Mouse (Mus musculus) megakaryocyte progenitor cell, adult 5-6 weeks (primary cell): ENCODE measurements around the gene Fbln1. TPM values are rescaled to one million over a fixed set of nuclear protein-coding genes. Genes with fewer than 3 reads are reported as not detected.
"Not testable (repeated sequence)": the region's sequence is repeated elsewhere in the genome, so short reads cannot be mapped to it uniquely, and the experiment has no call there.

Experiments
- ATAC-seq: replicated peaks from 2 replicates; pipeline ENCODE4 v1.8.0; 2016; ENCODE audit warnings: mild to moderate bottlenecking, moderate TSS enrichment, inconsistent platforms; ENCODE audit not compliant: poor library complexity
- total RNA-seq, 2 experiments: library from RNA; stranded (forward) in 1 of 2; stranded (reverse) in 1 of 2; fragments of 157-497, 149-512 nt in 1 of 2; fragments of 200-1000 nt in 1 of 2; gene quantifications; 2 replicates each; pipeline versions ENCODE4 v1.2.3 to v1.2.4; 2015 to 2017

Fbln1 gene
- total RNA-seq, 2 experiments from 2014 or later, result 0.37 to 0.47 TPM

DNA sequence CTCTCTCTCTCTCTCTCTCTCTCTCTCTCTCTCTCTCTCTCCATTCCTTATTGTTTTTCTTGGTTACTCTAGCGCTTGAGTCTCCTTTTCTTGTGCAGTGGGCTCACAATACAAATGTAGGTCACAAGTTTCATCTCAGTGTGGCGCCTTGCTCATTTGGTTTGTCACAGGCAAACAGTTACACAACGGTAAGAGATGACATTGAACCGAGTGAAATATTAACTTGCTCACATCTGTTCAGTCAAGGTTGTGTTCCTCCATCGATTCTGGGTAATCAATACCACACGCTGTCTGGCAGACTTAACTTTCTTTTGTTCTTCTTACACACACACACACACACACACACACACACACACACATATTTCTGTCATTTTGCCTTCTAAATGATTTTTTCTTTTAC, 124.3 kb downstream of the Fbln1 start:
- ATAC-seq, result no peak

GRCm38 (mm10) chr15:85333511-85333910, 127.8 kb downstream of the Fbln1 start:
- ATAC-seq, result not testable (repeated sequence)

DNA sequence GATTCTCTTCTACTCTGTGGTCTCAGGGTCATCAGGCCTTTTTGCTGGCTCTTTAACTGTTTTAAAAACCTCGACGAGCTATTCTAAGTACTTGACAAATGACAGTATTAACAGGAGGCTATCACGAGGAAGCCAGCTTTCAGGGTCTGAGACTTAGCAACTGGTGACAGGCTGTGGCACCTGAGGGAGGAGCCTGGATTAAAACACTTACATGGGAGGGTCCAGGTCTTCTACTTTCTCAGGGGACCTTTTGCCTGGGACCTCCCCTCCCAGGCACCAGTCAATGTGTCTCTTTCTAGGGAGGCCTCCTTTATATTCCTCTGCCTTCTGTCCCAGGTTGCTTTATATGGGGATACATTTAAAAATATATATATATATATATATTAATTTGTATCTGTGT, 128.5 kb downstream of the Fbln1 start:
- no peak for ATAC-seq

- ATAC-seq, result no peak
Observed at GRCm38 (mm10) chr15:85335671-85336300, 130.0 kb downstream of the Fbln1 start, which contains the start of gene Atxn10. Atxn10 (plus strand) TSS chr15:85336245.

Other genes starting within 250 kb of the Fbln1 start
- gene 5031439G07Rik, start 217.4 kb upstream of the Fbln1 start, total RNA-seq (2015), result 8.0 and 10.0 TPM in 2 replicates
- 11.7 and 17.7 TPM in 2 replicates for gene 5031439G07Rik, start 217.4 kb upstream of the Fbln1 start, total RNA-seq (2017)
- gene Upk3a, start 188.8 kb upstream of the Fbln1 start, total RNA-seq (2015), result not detected in 2 replicates
- not detected in 2 replicates for gene Upk3a, start 188.8 kb upstream of the Fbln1 start, total RNA-seq (2017)
- 12.4 and 12.5 TPM in 2 replicates for gene Fam118a, start 177.0 kb upstream of the Fbln1 start, total RNA-seq (2015)
- gene Fam118a, start 177.0 kb upstream of the Fbln1 start, total RNA-seq (2017), result 10.5 and 20.9 TPM in 2 replicates
- gene Smc1b, start 74.0 kb upstream of the Fbln1 start, total RNA-seq (2015), result not detected in 2 replicates
- gene Smc1b, start 74.0 kb upstream of the Fbln1 start, total RNA-seq (2017), result not detected in 2 replicates
- not detected in 2 replicates for gene Ribc2, start 73.9 kb upstream of the Fbln1 start, total RNA-seq (2015)
- not detected in 2 replicates for gene Ribc2, start 73.9 kb upstream of the Fbln1 start, total RNA-seq (2017)
- gene Atxn10, start 130.3 kb downstream of the Fbln1 start, total RNA-seq (2015), result 148 and 163 TPM in 2 replicates
- 73.1 and 89.4 TPM in 2 replicates for gene Atxn10, start 130.3 kb downstream of the Fbln1 start, total RNA-seq (2017)